Mouse (Mus musculus) intestine, embryonic 15.5 days (tissue): ENCODE results near the gene Tln2. TPM values are rescaled to one million over a fixed set of nuclear protein-coding genes. Genes with fewer than 3 reads are reported as not detected.
A peak's percentile ranks its signal among the peaks of the same experiment; 100 is the strongest.

Experiments
- ATAC-seq: fragments of 200-750 bp; cut with Nextera tagmentation; 2 replicates; pipeline ENCODE4 v1.8.0; 2017; ENCODE audit warnings: moderate TSS enrichment, moderate library complexity
- H3K27ac ChIP-seq: fragments of 300-500 bp; sonication (generic); 2 replicates; pipeline ENCODE4 v1.5.1; 2015; ENCODE audit warnings: mild to moderate bottlenecking, inconsistent platforms
- H3K27me3 ChIP-seq: fragments of 300-500 bp; sonication (generic); replicated peaks from 2 replicates; pipeline ENCODE4 v1.6.1; 2015; ENCODE audit warnings: inconsistent platforms
- H3K36me3 ChIP-seq: fragments of 300-500 bp; sonication (generic); 2 replicates; pipeline ENCODE4 v1.6.1; 2015; ENCODE audit warnings: inconsistent platforms
- H3K4me1 ChIP-seq: fragments of 300-500 bp; sonication (generic); replicated peaks from 2 replicates; pipeline ENCODE4 v1.6.1; 2015; ENCODE audit warnings: inconsistent platforms
- H3K4me2 ChIP-seq: fragments of 300-500 bp; sonication (generic); replicated peaks from 2 replicates; pipeline ENCODE4 v1.6.1; 2015; ENCODE audit warnings: mild to moderate bottlenecking, inconsistent platforms
- H3K4me3 ChIP-seq: fragments of 300-500 bp; sonication (generic); replicated peaks from 2 replicates; pipeline ENCODE4 v1.5.1; 2015; ENCODE audit warnings: inconsistent platforms
- H3K9ac ChIP-seq: fragments of 300-500 bp; sonication (generic); 2 replicates; pipeline ENCODE4 v1.6.1; 2015; ENCODE audit warnings: inconsistent platforms
- H3K9me3 ChIP-seq: fragments of 300-500 bp; sonication (generic); 2 replicates; pipeline ENCODE4 v1.6.1; 2016; ENCODE audit warnings: inconsistent platforms
- WGBS: fragments of 180-500 bp; shearing (Covaris S2); methylation state at CpG from one replicate; pipeline ENCODE4 v1.1.7; 2015; 5-methylcytosine and 5-hydroxymethylcytosine counted together
- polyA plus RNA-seq: library from polyadenylated mRNA; unstranded; fragments of >200 nt; fragmentation: Nextera tagmentation; extraction: Ambion mirVana; gene quantifications from 2 replicates; pipeline ENCODE4 v1.2.1, GENCODE M21; 2015

The Tln2 gene
- polyA plus RNA-seq, 1 experiment from 2014 or later = 28.0 TPM

DNA sequence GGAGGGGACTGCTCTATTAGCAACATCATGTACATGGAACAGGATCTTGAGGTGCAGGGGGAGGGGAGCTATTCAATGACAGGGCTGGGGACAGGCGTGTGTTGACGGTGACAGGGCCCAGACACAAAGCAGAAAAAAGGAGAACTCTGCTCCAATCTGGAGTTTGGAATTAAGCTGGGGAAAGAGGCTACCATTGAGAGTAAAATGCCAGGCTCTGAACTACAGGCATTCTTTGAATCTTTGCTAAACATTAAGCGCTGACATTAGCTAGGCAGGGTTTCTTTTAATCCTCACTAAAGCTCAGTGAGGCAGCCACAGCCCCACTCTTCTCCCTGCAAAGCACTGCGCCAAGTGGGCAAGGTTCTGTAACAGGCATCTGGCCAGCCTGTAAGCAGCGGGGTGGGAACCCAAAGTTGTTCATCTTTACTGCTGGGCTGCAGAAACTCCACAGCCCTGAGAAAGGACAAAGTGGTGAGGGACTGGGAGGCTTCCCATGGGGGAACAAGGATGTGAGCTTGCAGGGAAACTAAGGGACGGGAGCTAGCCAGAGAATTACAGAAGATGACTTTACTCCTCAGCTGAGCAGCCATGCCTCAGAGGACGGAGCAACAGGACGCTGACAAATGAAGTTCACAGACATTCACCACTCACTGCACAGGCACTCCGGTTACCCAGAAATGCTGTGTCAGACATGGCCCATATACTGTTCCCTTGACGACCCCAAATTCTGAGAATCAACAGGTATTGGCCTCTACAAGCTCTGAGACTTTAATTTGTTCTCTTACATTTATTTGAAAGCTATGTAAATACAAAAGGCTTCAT, 124.0 kb downstream of the Tln2 start:
- H3K4me1 ChIP-seq = peaks cover 2% of the 10 kb centered on the region; the same call in 1 of the 2 replicates
- 0 out of 2 replicates have a peak overlapping the region, but pooled peaks have one; percentile 4 for H3K27ac ChIP-seq
- H3K27me3 ChIP-seq = no peaks in the 10 kb centered on the region
- 38% methylated on average over 10 of the region's 10 CpGs for WGBS
- 0 out of 2 replicates have a peak overlapping the region, but pooled peaks have one; percentile 7 for H3K4me2 ChIP-seq
- ATAC-seq = no peak
- no peaks in the 10 kb centered on the region for H3K9me3 ChIP-seq
- no peak overlapping the region for H3K4me3 ChIP-seq
- H3K9ac ChIP-seq = no peak overlapping the region
- H3K36me3 ChIP-seq = no peaks in the 10 kb centered on the region

DNA sequence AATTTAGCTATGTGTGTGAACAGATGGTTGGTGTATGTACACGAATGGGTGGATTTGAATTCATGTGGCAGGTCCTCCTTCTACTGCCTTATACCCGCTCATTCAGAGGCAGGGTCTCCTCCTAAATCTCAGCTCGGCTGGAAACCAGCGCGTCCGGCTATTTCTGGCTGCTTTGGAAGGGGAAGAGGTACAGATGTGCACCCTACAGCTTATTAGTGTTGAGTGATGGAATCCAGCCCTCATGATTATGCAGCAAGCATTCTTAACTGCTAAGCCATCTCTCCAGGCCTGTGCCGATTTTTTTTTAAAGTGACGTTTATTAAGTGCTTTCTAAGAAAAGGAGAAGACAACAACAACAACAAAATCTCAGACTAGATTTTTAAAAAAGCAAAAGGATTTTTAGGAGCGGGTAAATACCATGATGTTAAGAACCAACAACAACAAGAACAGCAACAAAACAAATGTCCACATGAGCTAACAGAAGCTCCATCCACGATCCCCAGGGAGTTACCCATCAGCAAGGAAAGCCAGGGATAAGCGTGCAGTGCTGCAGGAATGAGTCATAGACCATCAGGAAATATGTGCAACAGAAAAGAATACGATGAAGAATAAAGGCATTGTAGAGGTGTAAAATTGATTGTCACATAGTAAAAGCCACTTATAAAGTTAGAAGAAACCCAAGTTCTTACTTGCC, 130.2 kb downstream of the Tln2 start:
- no peaks in the 10 kb centered on the region for H3K36me3 ChIP-seq
- H3K27me3 ChIP-seq = no peaks in the 10 kb centered on the region
- no peak overlapping the region for H3K4me2 ChIP-seq
- H3K9me3 ChIP-seq = no peaks in the 10 kb centered on the region
- no peak overlapping the region for H3K9ac ChIP-seq
- ATAC-seq = no peak
- no peak overlapping the region for H3K27ac ChIP-seq
- WGBS = 52% methylated on average over 12 of the region's 12 CpGs
- H3K4me1 ChIP-seq = peaks cover 10% of the 10 kb centered on the region; the same call in 1 of the 2 replicates
- H3K4me3 ChIP-seq = no peak overlapping the region

DNA sequence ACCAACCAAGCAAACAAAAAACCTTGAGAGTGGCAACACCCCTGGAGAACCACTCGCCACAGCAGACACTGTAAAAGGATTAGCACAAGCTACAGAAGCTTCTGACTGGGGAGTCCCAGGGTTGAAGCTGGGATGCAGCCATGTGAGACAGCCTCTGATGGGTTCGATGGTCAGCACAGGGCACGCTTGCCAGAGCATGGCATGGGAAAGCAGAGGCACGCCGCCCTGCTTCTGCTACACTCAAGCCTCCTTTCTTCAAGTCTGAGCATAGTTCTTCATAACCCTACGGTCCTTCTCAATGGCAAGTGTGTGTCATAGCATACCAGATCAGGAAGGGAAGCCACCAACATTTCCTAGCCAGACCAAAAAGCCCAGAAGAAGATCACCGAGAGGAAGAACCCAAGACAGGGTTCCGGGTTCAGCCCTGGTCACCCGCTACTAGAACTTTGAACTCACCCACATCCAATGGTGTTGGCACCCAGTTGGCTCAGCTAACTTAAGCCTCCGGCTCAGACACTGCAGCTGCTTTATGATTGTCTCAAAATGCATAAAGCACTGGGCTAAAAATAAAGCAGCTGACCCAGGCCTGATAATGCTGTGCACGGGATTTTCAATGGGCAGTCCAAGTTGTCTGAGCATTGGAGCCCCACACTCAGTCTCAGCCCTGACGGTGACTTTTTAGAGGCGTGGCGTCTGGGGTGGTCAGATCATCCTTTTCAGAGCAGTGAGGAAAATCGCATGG, 131.0 kb downstream of the Tln2 start:
- ATAC-seq = no peak
- WGBS = 83% methylated on average over 15 of the region's 15 CpGs
- H3K36me3 ChIP-seq = no peaks in the 10 kb centered on the region
- peaks cover 10% of the 10 kb centered on the region; the same call in 1 of the 2 replicates for H3K4me1 ChIP-seq
- no peaks in the 10 kb centered on the region for H3K27me3 ChIP-seq
- H3K9ac ChIP-seq = no peak overlapping the region
- no peak overlapping the region for H3K4me2 ChIP-seq
- H3K9me3 ChIP-seq = no peaks in the 10 kb centered on the region
- H3K4me3 ChIP-seq = no peak overlapping the region
- H3K27ac ChIP-seq = no peak overlapping the region

DNA sequence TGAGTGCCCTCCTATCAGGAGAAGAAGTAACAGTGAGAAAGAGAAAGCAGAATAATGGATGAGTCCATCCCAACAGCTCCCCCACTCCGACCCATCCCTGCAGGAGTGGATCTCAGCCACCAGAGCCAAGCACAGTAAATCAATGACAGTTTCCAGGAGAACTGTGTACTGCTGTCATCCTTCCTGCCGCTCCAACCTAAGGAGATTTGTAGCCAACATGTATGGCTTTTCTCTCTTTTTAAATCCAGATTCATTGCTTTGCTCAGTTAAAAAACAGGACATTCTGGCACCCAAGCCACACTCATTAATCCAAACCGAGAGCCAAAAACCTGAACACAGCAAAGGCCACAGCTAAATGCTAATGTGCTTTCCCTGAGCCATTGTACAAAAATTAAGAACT, 133.2 kb downstream of the Tln2 start:
- WGBS = 48% methylated on average over 3 of the region's 3 CpGs
- H3K27ac ChIP-seq = peak overlapping the region; percentile 68; the same call in 1 of the 2 replicates

DNA sequence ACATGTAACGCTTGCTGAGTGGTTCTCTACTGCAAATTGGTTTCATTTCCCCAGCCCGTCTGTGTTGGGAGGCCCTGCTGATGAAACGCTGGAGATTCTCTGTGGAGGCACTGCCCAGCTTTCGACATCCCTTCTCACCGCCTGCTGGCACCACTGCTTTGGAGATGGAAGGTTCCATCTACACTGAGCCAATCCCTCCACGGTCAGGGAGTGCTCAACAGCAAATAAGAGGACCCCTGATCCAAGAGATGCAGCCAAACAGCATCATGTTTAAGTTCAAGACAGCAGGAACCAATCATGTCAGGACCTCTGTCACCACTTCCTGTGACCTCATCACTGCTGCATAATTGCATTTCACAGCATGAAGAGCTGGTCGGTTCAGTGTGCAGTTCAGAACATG, 135.4 kb downstream of the Tln2 start:
- no peaks in the 10 kb centered on the region for H3K36me3 ChIP-seq
- no peak overlapping the region for H3K4me3 ChIP-seq
- ATAC-seq = no peak
- no peak overlapping the region for H3K9ac ChIP-seq
- H3K4me2 ChIP-seq = no peak overlapping the region
- WGBS = 70% methylated on average over 7 of the region's 7 CpGs
- H3K27ac ChIP-seq = no peak overlapping the region
- H3K4me1 ChIP-seq = 0 out of 2 replicates have a peak, but pooled peaks cover 10% of the 10 kb centered on the region
- H3K27me3 ChIP-seq = no peaks in the 10 kb centered on the region
- H3K9me3 ChIP-seq = no peaks in the 10 kb centered on the region

More for the DNA sequence above, 133.2 kb downstream of the Tln2 start:
- ATAC-seq = peak; percentile 53; the same call in 1 of the 2 replicates
- H3K4me3 ChIP-seq = no peak overlapping the region
- no peaks in the 10 kb centered on the region for H3K36me3 ChIP-seq
- H3K4me1 ChIP-seq = 0 out of 2 replicates have a peak, but pooled peaks cover 10% of the 10 kb centered on the region
- no peak overlapping the region for H3K4me2 ChIP-seq
- H3K9me3 ChIP-seq = no peaks in the 10 kb centered on the region
- H3K27me3 ChIP-seq = no peaks in the 10 kb centered on the region
- H3K9ac ChIP-seq = no peak overlapping the region

DNA sequence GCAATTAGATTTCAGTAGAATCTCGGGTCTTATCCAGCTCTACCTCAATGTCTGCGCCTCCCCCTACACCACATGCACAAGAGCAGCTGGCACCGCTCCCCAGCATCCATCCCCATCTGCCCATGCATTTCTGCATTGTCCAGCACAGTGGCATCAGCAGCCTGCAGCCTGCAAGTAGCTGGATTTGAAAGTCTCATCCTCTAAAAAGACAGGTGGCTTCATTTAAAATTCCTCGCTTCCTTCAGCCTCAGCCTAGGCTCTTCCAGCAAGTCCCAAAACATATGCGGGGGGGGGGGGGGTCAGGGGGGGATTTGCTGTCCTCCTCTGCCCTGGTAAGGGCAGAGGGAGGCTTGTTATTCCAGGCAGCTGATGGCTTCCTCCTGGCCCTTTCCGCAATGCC, 141.4 kb downstream of the Tln2 start:
- Histone ChIP-seq H3K4me3 (no peak overlapping the region), H3K9ac (no peak overlapping the region), H3K27ac (no peak overlapping the region), H3K4me1 (no peaks in the 10 kb centered on the region), H3K4me2 (no peak overlapping the region), H3K9me3 (no peaks in the 10 kb centered on the region), H3K36me3 (no peaks in the 10 kb centered on the region), H3K27me3 (no peaks in the 10 kb centered on the region)
- no peak for ATAC-seq
- 66% methylated on average over 6 of the region's 6 CpGs for WGBS

DNA sequence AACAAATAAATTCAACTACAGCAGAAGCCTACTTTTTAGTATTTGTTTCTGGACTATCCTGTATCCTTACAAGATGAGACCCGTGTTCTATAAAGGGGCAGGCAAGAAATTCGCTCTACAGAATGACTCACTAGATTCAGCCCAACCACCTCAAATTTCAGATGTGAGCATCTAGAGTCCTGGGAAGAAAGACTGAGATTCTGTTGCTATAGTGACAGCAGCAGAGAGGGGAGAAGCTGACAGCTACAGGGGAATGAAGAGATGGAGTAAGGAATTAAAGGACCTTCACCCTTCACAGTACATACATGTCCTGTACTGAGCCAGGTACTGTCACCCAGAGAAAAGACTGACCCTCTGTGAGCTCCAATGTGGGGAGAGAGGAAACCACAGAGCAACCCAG, 148.8 kb downstream of the Tln2 start:
- Histone ChIP-seq H3K9ac (no peak overlapping the region), H3K27me3 (no peaks in the 10 kb centered on the region), H3K4me3 (no peak overlapping the region), H3K4me1 (no peaks in the 10 kb centered on the region), H3K27ac (no peak overlapping the region), H3K4me2 (no peak overlapping the region), H3K9me3 (no peaks in the 10 kb centered on the region), H3K36me3 (no peaks in the 10 kb centered on the region)
- no peak for ATAC-seq
- WGBS = 88% methylated on average over 2 of the region's 2 CpGs

DNA sequence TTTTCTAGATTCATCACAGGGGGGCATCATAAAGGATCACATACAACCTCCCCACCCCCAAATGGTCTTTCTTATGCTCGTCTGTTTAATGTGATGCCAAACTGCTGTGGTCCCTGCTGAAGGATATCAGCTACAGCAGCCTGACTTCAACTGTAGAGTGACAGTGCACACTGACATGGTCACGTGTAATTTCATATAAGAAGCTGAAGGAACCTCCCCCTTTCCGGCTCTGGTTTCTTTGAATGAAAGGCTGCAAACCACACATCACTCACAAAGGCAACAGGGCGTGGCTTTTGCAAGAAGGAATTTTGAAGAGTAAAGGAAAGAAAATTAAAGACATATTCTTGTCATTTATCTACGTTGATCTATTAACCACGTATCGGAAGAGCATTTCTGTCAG, 154.8 kb downstream of the Tln2 start:
- Histone ChIP-seq H3K4me3 (no peak overlapping the region), H3K4me1 (no peaks in the 10 kb centered on the region), H3K9me3 (no peaks in the 10 kb centered on the region), H3K27ac (no peak overlapping the region), H3K27me3 (no peaks in the 10 kb centered on the region), H3K9ac (no peak overlapping the region), H3K36me3 (no peaks in the 10 kb centered on the region), H3K4me2 (no peak overlapping the region)
- 83% methylated on average over 7 of the region's 7 CpGs for WGBS
- ATAC-seq = no peak

DNA sequence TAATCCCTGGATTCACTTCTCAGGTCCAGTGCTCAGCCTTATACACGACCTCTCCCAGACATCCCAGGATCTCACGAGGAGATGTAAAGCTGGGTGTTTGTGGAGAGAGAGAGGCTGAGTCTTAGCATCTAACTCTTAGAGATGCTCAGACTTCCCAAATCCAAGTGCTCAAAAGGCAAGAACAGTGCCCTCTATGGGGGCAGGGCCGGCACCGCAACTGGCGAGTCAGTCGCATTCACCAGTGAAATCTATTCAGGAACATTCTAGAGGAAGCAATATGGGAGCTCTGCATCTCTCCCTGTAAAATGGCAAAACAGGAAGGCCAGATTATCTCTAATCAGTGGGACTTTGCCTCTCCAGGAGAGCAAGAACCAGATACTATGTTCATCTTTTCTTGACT, 159.9 kb downstream of the Tln2 start:
- H3K9me3 ChIP-seq = no peaks in the 10 kb centered on the region
- ATAC-seq = no peak
- no peaks in the 10 kb centered on the region for H3K36me3 ChIP-seq
- H3K27me3 ChIP-seq = no peaks in the 10 kb centered on the region
- WGBS = 93% methylated on average over 6 of the region's 6 CpGs
- H3K4me3 ChIP-seq = no peak overlapping the region
- no peaks in the 10 kb centered on the region for H3K4me1 ChIP-seq
- no peak overlapping the region for H3K4me2 ChIP-seq
- H3K9ac ChIP-seq = no peak overlapping the region
- H3K27ac ChIP-seq = no peak overlapping the region

DNA sequence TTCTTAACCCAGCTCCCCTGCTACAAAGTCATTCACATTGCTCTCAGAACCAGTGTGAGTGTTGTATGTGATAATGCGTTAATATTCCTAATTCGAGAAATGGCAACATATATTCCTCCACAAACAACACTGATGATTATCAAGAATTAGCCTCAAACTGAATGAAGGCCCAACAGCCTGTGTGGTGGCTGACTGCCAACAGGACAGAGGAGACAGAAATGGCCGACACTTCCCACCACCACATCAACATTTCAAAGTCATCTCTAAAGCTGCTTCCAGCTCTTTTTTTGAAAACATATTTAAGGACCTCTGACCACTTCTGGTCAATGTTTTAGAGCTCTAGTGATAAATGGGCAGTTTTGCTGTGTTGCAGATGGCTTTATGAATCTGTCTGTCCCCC, 161.7 kb downstream of the Tln2 start:
- Histone ChIP-seq H3K27ac (no peak overlapping the region), H3K4me1 (no peaks in the 10 kb centered on the region), H3K9ac (no peak overlapping the region), H3K36me3 (no peaks in the 10 kb centered on the region), H3K4me3 (no peak overlapping the region), H3K9me3 (no peaks in the 10 kb centered on the region), H3K27me3 (no peaks in the 10 kb centered on the region), H3K4me2 (no peak overlapping the region)
- 88% methylated on average over 3 of the region's 3 CpGs for WGBS
- ATAC-seq = no peak

DNA sequence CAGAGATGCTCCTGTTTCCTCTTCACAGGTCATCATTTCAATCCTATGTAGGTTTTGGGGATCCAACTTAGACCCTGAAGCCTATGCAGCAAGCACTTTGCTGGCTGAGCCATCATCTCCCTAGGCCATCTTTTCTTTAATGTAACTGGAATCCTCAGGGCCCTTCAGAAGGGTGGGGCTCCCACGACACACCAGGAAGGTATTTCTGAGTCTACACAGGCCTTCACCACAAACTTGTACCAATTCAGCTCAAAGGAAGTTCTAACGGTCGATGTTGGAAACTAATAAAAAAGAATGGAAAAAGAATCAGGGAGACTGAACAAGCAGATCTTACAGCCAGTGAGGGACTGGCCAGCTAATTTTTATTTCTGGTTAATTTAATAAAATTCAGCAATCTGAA, 163.1 kb downstream of the Tln2 start:
- Histone ChIP-seq H3K27ac (no peak overlapping the region), H3K4me1 (no peaks in the 10 kb centered on the region), H3K9me3 (no peaks in the 10 kb centered on the region), H3K27me3 (no peaks in the 10 kb centered on the region), H3K9ac (no peak overlapping the region), H3K4me3 (no peak overlapping the region), H3K4me2 (no peak overlapping the region), H3K36me3 (no peaks in the 10 kb centered on the region)
- whole genome bisulfite sequencing = 85% methylated on average over 3 of the region's 3 CpGs
- no peak for ATAC-seq

DNA sequence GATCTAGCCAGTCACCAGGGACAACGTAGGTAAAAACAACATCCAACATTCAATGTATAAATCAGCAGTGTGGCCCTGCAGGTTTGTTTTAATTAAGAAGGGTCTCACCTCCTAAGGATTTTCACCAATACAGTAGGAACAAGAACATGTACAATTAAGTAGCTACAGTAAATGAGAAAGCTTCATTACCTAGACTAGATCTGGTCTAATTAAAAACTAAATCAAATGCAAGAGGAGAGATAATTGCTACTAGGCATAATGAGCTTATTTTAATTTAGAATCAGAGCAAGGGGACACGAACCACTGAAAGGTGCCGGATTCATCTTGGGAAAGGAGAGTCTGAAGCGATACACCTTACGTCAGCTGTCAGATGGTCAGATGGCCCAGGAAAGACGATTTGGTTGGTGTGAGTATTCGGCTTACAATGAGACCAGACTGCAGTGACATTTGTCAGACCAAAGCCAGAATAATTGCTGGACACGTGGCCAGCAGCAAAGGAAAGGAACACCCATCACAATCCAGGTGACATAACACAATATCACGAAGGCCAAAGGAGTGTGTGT, 175.4 kb downstream of the Tln2 start:
- Histone ChIP-seq H3K4me1 (no peaks in the 10 kb centered on the region), H3K36me3 (no peaks in the 10 kb centered on the region), H3K9me3 (no peaks in the 10 kb centered on the region), H3K27me3 (no peaks in the 10 kb centered on the region), H3K27ac (no peak overlapping the region), H3K4me2 (no peak overlapping the region), H3K4me3 (no peak overlapping the region), H3K9ac (no peak overlapping the region)
- WGBS = 86% methylated on average over 9 of the region's 9 CpGs
- no peak for ATAC-seq
